Mouse (Mus musculus) stomach, postnatal 0 days (tissue): ENCODE measurements around the gene Aqp9.

Source experiments
- CTCF ChIP-seq: IDR thresholded peaks from 2 replicates; pipeline ENCODE4 v1.5.1; 2016; ENCODE audit warnings: antibody characterized with exemption, low read depth, mild to moderate bottlenecking, moderate library complexity
- EP300 ChIP-seq: optimal IDR thresholded peaks from 2 replicates; pipeline ENCODE3; 2016; ENCODE audit warnings: antibody characterized with exemption

DNA sequence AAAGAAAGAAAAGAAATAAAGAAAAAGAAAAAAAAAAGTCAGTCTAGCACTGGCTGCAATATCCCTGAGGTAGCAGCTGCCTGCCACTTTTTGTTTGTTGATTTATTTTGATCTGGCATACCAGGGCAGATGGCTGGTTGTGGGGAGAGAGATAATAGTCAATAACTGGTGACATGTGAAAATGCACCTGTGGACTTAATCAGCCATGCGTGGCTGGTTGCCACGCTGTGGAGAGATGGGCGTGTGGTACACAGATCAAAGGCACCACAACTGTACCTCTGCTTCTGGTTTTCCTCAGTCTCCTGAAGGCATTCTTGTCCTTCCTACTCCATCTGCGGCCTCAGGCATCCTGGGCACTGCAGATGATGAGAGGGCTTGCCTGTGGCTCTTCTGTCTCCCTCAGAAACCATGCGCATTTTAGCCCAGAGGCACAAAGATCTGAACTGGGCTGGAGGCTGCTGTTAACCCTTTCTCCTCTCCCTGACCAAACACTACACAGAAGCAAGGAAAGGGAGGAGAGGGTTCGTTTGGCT lies 103.1 kb downstream of the Aqp9 start:
- TF ChIP-seq CTCF, result no peak
- no peak for TF ChIP-seq EP300
